Mouse (Mus musculus) erythroblast, adult 5-6 weeks (primary cell): ENCODE measurements around the gene St8sia1. TPM values are rescaled to one million over a fixed set of nuclear protein-coding genes. Genes with fewer than 3 reads are reported as not detected.

ENCODE experiments used
- ATAC-seq: replicated peaks from 2 replicates; pipeline ENCODE4 v1.8.0; 2016; ENCODE audit warnings: moderate number of reproducible peaks, mild to moderate bottlenecking, moderate TSS enrichment, inconsistent platforms; ENCODE audit not compliant: poor library complexity, low FRiP score, severe bottlenecking
- total RNA-seq, 2 experiments: library from RNA; stranded (forward) in 1 of 2; stranded (reverse) in 1 of 2; fragments of 150-400 nt in 1 of 2; fragments of 200-764, 138-1000 nt in 1 of 2; gene quantifications; 2 replicates each; pipeline versions ENCODE4 v1.2.3 to v1.2.4; 2015 to 2017; ENCODE audit warnings: low replicate concordance in 2 of 2

The St8sia1 gene
- total RNA-seq, 2 experiments from 2014 or later = not detected

GRCm38 (mm10) chr6:142947029-142947428 lies 17.2 kb downstream of the St8sia1 start:
- ATAC-seq = no peak

DNA sequence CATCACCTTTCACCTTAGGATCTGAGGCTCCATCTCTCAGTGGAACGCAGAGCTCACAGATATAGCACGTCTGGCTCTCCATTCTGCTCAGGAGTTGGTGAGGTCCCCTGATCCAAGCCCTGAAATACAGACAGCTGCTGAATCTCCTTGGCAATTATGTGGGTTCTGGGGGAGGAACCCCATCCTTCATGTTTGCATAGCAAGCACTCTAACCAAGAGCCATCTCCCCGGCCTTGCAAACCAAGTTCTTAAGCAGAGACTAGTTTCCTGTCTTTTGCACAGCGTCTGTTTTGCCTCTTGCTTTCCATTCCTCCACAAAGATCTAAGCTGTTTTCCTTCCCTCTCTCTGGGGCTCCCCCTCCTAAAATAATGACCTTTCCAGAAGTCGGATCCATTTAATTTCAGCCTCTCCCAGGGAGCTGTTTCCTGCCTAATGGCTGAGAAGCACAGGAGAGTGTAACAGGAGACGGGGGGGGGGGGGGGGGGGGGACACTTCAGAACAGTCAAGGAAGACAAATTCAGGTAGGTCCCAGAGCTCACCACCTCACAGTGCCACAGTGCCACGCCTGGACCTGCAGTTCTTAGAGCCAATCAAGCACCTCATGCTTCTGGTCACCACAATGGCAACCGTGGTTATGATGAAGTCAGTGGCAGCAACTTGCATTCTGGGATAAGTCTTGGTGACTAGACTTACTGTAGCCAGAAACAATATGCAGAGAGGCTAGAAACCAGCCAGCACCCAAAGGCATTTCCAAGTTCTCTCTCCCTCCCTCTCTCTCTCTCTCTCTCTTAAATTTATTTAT lies 18.0 kb downstream of the St8sia1 start:
- ATAC-seq = no peak

- ATAC-seq = no peak
Observed at GRCm38 (mm10) chr6:142945461-142945860, 18.8 kb downstream of the St8sia1 start.

DNA sequence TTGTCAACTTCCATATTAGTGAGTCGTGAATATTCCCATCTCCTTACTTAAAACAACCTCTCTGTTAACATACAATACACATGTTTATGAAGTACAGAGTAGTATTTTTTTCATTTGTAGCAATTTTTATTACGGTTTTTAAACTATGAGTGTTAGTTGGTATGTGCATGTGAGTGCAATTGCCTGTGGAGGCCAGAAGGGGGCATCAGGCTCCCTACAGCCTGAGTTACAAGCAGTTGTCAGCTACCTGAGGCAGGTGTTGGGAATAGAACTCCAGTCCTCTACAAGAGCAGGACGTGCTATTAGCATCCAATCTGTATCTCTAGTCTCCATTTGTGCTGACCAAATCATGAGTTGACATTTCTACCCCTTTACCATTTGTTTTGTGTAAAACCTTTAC lies 19.8 kb downstream of the St8sia1 start:
- no peak for ATAC-seq

DNA sequence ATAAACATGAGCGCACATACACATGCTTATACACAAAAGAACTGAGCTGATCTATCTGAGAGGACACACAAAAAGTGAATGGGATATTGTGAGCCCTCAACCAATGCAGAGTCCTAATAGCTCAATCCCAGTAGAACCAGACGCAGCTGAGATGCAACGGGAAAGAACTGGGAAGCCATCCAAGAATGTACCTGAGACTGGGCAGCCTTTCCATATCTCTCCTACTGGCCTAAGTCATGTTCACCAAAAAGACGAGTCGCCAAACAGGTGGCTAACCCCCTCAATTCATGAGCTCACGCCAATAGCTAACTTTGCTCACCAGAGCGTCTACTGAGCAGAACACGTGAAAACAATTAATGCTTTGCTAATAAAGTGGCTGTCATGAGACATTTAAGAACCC lies 20.8 kb downstream of the St8sia1 start:
- ATAC-seq = no peak

- ATAC-seq = no peak
Observed at GRCm38 (mm10) chr6:142941596-142942381, 22.5 kb downstream of the St8sia1 start.

DNA sequence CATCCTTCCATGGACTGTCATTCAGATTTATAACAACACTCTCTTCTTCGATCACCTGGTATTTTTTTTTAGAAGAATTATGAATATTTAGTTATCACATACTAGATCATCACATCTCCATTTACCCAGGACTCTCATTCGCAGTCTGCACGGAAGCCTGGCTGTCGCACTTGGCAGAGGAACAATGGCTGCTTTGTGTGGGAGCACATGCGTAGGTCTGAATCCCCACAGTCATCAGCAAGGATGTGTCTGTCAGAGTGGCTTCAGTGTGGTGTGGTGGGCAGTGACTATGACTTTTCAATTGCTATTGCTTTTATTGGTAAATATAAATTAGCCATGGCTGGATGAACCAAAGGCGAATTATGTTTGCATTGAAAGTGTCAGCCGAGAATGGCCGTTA lies 23.2 kb downstream of the St8sia1 start:
- no peak for ATAC-seq

- ATAC-seq = no peak
Observed at GRCm38 (mm10) chr6:142938549-142939345, 25.5 kb downstream of the St8sia1 start.

DNA sequence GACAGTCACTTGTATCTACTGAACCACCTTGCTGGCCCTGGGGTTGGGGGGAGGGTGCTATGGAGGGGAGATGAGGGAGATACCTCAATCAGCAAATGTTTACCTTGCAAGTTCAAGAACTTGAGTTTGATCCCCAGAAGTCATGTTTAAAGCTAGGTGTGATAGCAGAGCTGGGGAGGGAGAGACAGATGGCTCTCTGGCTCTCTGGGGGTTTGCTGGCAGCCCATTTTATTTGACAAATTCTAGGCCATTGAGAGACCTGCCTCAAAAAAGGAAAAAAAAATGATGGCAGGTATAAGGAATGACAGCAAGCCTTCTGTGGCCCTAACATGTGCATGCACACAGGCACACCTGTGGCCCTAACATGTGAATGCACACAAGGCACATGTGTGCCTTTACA lies 26.2 kb downstream of the St8sia1 start:
- ATAC-seq = no peak

GRCm38 (mm10) chr6:142932582-142932981 lies 31.7 kb downstream of the St8sia1 start:
- ATAC-seq = no peak

GRCm38 (mm10) chr6:142932144-142932543 lies 32.1 kb downstream of the St8sia1 start:
- ATAC-seq = no peak

- ATAC-seq = no peak
Observed at GRCm38 (mm10) chr6:142928551-142929309, 35.5 kb downstream of the St8sia1 start.

DNA sequence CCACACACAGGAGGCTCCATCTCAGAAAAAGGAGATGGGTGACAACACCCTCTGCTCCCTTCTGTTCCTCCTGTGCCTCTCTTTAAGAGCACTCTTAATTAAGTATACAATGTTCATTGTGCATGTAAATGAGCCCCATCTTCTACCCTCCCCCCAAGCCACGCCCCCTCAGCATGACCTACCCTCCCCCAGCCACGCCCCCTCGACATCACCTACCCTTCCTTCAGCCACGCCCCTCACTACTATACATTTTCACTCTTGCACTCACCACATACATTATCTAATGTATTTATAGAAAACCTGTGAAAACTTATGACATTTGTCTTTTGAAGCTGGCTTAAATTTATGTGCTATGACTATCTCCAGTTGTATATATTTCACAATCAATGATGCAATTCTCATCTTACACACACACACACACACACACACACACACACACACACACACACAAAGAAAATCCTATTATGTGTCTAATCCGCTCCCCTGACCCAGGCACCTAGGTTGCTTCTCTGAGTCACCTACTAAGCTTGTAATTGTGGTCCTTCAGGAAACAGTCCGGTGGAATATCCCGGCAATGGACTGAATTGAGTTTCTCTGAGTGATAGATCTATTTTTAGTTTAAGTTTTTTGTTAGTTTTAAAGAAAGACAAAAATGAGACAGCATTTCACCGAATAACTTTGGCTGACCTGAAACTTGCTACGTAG lies 37.2 kb downstream of the St8sia1 start:
- ATAC-seq = no peak

GRCm38 (mm10) chr6:142925921-142926320 lies 38.3 kb downstream of the St8sia1 start:
- ATAC-seq = no peak

GRCm38 (mm10) chr6:142925374-142925773 lies 38.9 kb downstream of the St8sia1 start:
- ATAC-seq = no peak

GRCm38 (mm10) chr6:142920901-142921300 lies 43.4 kb downstream of the St8sia1 start:
- no peak for ATAC-seq

DNA sequence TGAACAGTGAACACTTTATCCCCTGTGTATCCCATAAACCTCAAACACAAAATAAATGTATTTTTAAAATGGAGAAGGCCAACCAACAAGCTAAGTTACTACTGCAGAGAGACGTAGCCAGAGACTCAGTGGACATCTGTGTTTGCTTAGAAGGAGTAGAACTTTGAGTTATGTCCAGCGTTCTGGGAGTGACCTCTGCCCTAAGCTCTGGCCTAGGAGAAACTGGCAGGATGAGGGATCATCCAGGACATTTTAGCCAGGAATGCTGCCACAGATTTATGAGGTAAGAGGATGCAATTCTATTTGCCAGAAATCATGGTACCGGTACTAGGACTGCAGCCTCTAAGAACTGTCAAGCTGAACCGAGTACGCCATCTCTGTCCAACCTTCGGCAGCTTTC lies 45.6 kb downstream of the St8sia1 start:
- no peak for ATAC-seq

DNA sequence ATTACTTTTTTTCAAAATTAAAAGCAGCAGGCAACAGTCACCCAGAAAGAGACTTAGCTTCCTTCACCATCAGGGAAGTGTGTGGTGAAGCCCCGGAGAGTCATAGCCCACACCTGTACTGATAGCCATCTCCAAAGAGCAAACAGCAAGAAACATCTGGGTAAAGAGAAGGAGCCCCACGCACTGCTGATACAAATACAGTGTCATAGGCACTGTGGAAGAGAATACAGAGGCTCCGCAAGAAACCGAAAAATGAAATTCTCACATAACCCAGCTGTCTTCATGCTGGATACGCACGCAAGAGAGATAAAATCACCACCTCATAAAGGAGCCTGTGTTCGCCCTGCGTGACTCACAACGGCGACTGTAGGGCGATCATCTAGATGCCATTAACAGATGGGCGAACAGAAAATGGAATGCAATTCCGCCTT lies 46.8 kb downstream of the St8sia1 start:
- no peak for ATAC-seq
